Mouse (Mus musculus): ENCODE results near the gene Armh4. TPM values are rescaled to one million over a fixed set of nuclear protein-coding genes. Genes with fewer than 3 reads are reported as not detected.

Gene Armh4
- not detected for total RNA-seq (2023)

DNA sequence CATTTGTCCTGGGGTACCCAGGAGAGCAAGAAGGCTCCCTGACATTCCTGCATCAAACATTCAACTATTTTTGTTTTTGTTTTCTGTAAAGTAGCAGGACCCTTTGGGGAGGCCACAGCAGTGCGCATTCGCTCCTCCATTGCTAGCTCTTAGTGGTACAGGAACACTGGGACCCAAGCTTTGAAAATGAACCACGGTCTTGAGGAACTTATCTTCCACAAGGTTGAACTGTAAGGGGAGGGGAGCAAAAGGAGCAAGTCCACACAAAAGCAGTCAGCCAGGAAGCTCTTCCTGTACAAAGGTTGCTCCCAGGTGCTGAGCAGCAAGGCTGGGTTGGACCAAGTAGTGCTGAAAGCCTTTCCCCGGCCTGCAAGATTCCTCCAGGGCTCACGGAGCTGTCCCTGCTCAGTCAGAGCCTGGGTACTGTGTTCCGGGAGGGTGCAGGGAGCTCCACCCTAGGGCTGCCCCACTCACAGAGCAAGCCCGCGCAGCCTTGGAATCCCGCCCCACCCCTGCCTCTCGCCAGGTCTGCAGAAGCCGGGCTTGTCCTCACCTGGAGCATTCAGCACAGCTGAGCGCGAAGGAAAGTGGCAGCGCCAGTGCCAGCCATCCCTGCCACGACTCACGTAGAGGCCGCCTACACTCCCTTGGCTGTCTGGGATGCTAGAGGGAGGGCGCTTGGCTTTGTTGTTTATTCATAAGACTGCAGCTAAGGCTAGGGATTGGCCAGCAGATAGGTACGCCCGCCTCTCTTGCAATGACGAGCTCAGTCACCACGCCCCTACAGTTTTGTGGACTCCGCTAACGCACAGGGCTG lies at the start of gene Armh4:
Gene Armh4 (minus strand): TSS at position 669 of the 817 bp plus-strand sequence.

Other genes with a start within 250 kb of the Armh4 start
- gene Olfr722, start 118.6 kb upstream of the Armh4 start, total RNA-seq (2023), result not detected
- not detected for gene Olfr723, start 148.4 kb upstream of the Armh4 start, total RNA-seq (2023)
- gene Olfr724, start 179.9 kb upstream of the Armh4 start, total RNA-seq (2023), result not detected